Mouse (Mus musculus) MEL (cell line): ENCODE results near the gene RPS10-NUDT3. TPM values are rescaled to one million over a fixed set of nuclear protein-coding genes. Genes with fewer than 3 reads are reported as not detected.
A peak's percentile ranks its signal among the peaks of the same experiment; 100 is the strongest.

ENCODE experiments used
- DNase-seq: peaks from one replicate; pipeline ENCODE4 v3.0.0; 2011; ENCODE audit warnings: low read depth, low spot score
- H3K27ac ChIP-seq: 2 replicates; pipeline ENCODE4 v1.5.1; 2012; ENCODE audit warnings: low read depth, mild to moderate bottlenecking, control low read depth, low read length, moderate library complexity; ENCODE audit not compliant: control insufficient read depth
- H3K27me3 ChIP-seq, 2 experiments: fragments of 150-350 bp in 1 of 2; sonication (generic) in 1 of 2; 2 replicates each; pipeline ENCODE4 v1.6.1; 2012; ENCODE audit warnings: low read length in 2 of 2, mild to moderate bottlenecking in 2 of 2, improper control_type of control experiment in 1 of 2, moderate library complexity in 1 of 2; ENCODE audit not compliant: insufficient read depth in 2 of 2, control insufficient read depth in 1 of 2
- H3K36me3 ChIP-seq, 2 experiments: 2 replicates each; pipeline ENCODE4 v1.6.1; 2012 to 2014; ENCODE audit warnings: low read length in 2 of 2, improper control_type of control experiment in 1 of 2, inconsistent platforms in 1 of 2, mild to moderate bottlenecking in 1 of 2; ENCODE audit not compliant: insufficient read depth in 2 of 2, control insufficient read depth in 1 of 2
- H3K4me1 ChIP-seq, 2 experiments: fragments of 150-350 bp in 1 of 2; sonication (generic) in 1 of 2; 2 replicates each; pipeline ENCODE4 v1.6.1; 2012; ENCODE audit warnings: low read length in 2 of 2, improper control_type of control experiment in 1 of 2, mild to moderate bottlenecking in 1 of 2; ENCODE audit not compliant: insufficient read depth in 2 of 2, control insufficient read depth in 1 of 2
- H3K4me3 ChIP-seq, 2 experiments: fragments of 150-350 bp in 1 of 2; sonication (generic) in 1 of 2; 2 replicates each; pipeline ENCODE4 v1.5.1; 2012; ENCODE audit warnings: low read depth in 2 of 2, low read length in 2 of 2, mild to moderate bottlenecking in 2 of 2, moderate library complexity in 2 of 2, control low read depth in 1 of 2, improper control_type of control experiment in 1 of 2; ENCODE audit not compliant: control insufficient read depth in 1 of 2, insufficient read depth in 1 of 2
- H3K79me2 ChIP-seq: 2 replicates; pipeline ENCODE4 v1.6.1; 2012; ENCODE audit warnings: mild to moderate bottlenecking, low read length, moderate library complexity; ENCODE audit not compliant: control insufficient read depth, poor library complexity, insufficient read depth
- H3K9ac ChIP-seq: 2 replicates; pipeline ENCODE4 v1.6.1; 2012; ENCODE audit warnings: low read depth, mild to moderate bottlenecking, control low read depth, low read length, moderate library complexity; ENCODE audit not compliant: control insufficient read depth, poor library complexity, severe bottlenecking
- H3K9me3 ChIP-seq: fragments of 150-350 bp; sonication (generic); replicated peaks from 2 replicates; pipeline ENCODE4 v1.6.1; 2012; ENCODE audit warnings: mild to moderate bottlenecking, low read length, improper control_type of control experiment, moderate library complexity; ENCODE audit not compliant: insufficient read depth
- BHLHE40 ChIP-seq: IDR thresholded peaks from 2 replicates; pipeline ENCODE4 v1.6.1; 2012; ENCODE audit warnings: low read depth, mild to moderate bottlenecking, inconsistent platforms, low read length, improper control_type of control experiment, borderline replicate concordance
- CHD1 ChIP-seq: IDR thresholded peaks from 2 replicates; pipeline ENCODE4 v1.6.1; 2012; ENCODE audit warnings: low read depth, mild to moderate bottlenecking, inconsistent platforms, low read length, improper control_type of control experiment
- CHD2 ChIP-seq: IDR thresholded peaks from 2 replicates; pipeline ENCODE4 v1.6.1; 2011; ENCODE audit warnings: low read length, improper control_type of control experiment
- CTCF ChIP-seq, 3 experiments: IDR thresholded peaks in 2 of 3; conservative IDR thresholded peaks in 1 of 3; 2 replicates each; pipeline ENCODE4 v1.5.1; 2011 to 2012; ENCODE audit warnings: low read length in 3 of 3, low read depth in 2 of 3, mild to moderate bottlenecking in 2 of 3, improper control_type of control experiment in 1 of 3, inconsistent platforms in 1 of 3, mixed read lengths in 1 of 3, moderate library complexity in 1 of 3; ENCODE audit not compliant: control insufficient read depth in 1 of 3, insufficient read depth in 1 of 3, poor library complexity in 1 of 3, severe bottlenecking in 1 of 3
- E2F4 ChIP-seq: IDR thresholded peaks from 2 replicates; pipeline ENCODE4 v1.6.1; 2011; ENCODE audit warnings: low read depth, low read length, improper control_type of control experiment, borderline replicate concordance
- ELF1 ChIP-seq: IDR thresholded peaks from 2 replicates; pipeline ENCODE4 v1.6.1; 2014; ENCODE audit warnings: low read depth, mild to moderate bottlenecking, inconsistent platforms, low read length, improper control_type of control experiment, moderate library complexity
- ETS1 ChIP-seq: IDR thresholded peaks from 2 replicates; pipeline ENCODE4 v1.6.1; 2012; ENCODE audit warnings: low read depth, mild to moderate bottlenecking, inconsistent platforms, low read length, improper control_type of control experiment, moderate library complexity
- GABPA ChIP-seq: IDR thresholded peaks from 2 replicates; pipeline ENCODE4 v1.6.1; 2012; ENCODE audit warnings: low read depth, mild to moderate bottlenecking, inconsistent platforms, low read length, improper control_type of control experiment, moderate library complexity
- GATA1 ChIP-seq: IDR thresholded peaks from 2 replicates; pipeline ENCODE4 v1.6.1; 2011; ENCODE audit warnings: low read depth, low read length, improper control_type of control experiment
- KAT2A ChIP-seq: conservative IDR thresholded peaks from 2 replicates; pipeline ENCODE4 v1.6.1; 2012; ENCODE audit warnings: low read depth, low read length, improper control_type of control experiment, inconsistent platforms
- MAFK ChIP-seq: IDR thresholded peaks from 2 replicates; pipeline ENCODE4 v1.6.1; 2011; ENCODE audit warnings: low read depth, mild to moderate bottlenecking, low read length, improper control_type of control experiment, borderline replicate concordance
- MAX ChIP-seq: IDR thresholded peaks from 2 replicates; pipeline ENCODE4 v1.6.1; 2011; ENCODE audit warnings: low read length, improper control_type of control experiment
- MEF2A ChIP-seq: IDR thresholded peaks from 2 replicates; pipeline ENCODE4 v1.6.1; 2014; ENCODE audit warnings: low read depth, mild to moderate bottlenecking, inconsistent platforms, low read length, improper control_type of control experiment; ENCODE audit not compliant: poor library complexity, insufficient replicate concordance, severe bottlenecking; ENCODE audit errors: extremely low read depth
- MYB ChIP-seq: IDR thresholded peaks from 2 replicates; pipeline ENCODE4 v1.6.1; 2011; ENCODE audit warnings: mild to moderate bottlenecking, low read depth, low read length, improper control_type of control experiment
- MYC ChIP-seq: IDR thresholded peaks from 2 replicates; pipeline ENCODE4 v1.6.1; 2011; ENCODE audit warnings: low read depth, mild to moderate bottlenecking, low read length, improper control_type of control experiment, moderate library complexity
- NELFE ChIP-seq: IDR thresholded peaks from 2 replicates; pipeline ENCODE4 v1.6.1; 2011; ENCODE audit warnings: low read depth, low read length, improper control_type of control experiment
- NRF1 ChIP-seq: IDR thresholded peaks from 2 replicates; pipeline ENCODE4 v1.6.1; 2014; ENCODE audit warnings: low read depth, mild to moderate bottlenecking, inconsistent platforms, low read length, improper control_type of control experiment, moderate library complexity; ENCODE audit not compliant: poor library complexity, insufficient read depth, severe bottlenecking
- POLR2A ChIP-seq, 2 experiments: IDR thresholded peaks; 2 replicates each; pipeline ENCODE4 v1.6.1; 2011 to 2012; ENCODE audit warnings: low read length in 2 of 2, mild to moderate bottlenecking in 2 of 2, control low read depth in 1 of 2, improper control_type of control experiment in 1 of 2, low read depth in 1 of 2, moderate library complexity in 1 of 2; ENCODE audit not compliant: control insufficient read depth in 1 of 2, insufficient read depth in 1 of 2, poor library complexity in 1 of 2
- POLR2AphosphoS5 ChIP-seq: IDR thresholded peaks from 2 replicates; pipeline ENCODE4 v1.6.1; 2012; ENCODE audit warnings: low read depth, borderline replicate concordance, mild to moderate bottlenecking, inconsistent platforms, low read length, moderate library complexity, mixed read lengths
- RAD21 ChIP-seq: IDR thresholded peaks from 2 replicates; pipeline ENCODE4 v1.6.1; 2011; ENCODE audit warnings: mild to moderate bottlenecking, low read depth, low read length, improper control_type of control experiment
- RCOR1 ChIP-seq: IDR thresholded peaks from 2 replicates; pipeline ENCODE4 v1.6.1; 2012; ENCODE audit warnings: low read depth, mild to moderate bottlenecking, inconsistent platforms, low read length, improper control_type of control experiment
- SIN3A ChIP-seq: IDR thresholded peaks from 2 replicates; pipeline ENCODE4 v1.6.1; 2012; ENCODE audit warnings: low read length, improper control_type of control experiment, inconsistent platforms
- SMC3 ChIP-seq: IDR thresholded peaks from 2 replicates; pipeline ENCODE4 v1.6.1; 2011; ENCODE audit warnings: low read depth, low read length, improper control_type of control experiment
- TBP ChIP-seq: IDR thresholded peaks from 2 replicates; pipeline ENCODE4 v1.8.0; 2011; ENCODE audit warnings: low read depth, low read length, improper control_type of control experiment
- TCF12 ChIP-seq: IDR thresholded peaks from 2 replicates; pipeline ENCODE4 v1.6.1; 2014; ENCODE audit warnings: low read depth, mild to moderate bottlenecking, inconsistent platforms, low read length, improper control_type of control experiment, moderate library complexity
- USF2 ChIP-seq, 2 experiments: IDR thresholded peaks; 2 replicates each; pipeline ENCODE4 v1.6.1; 2011 to 2012; ENCODE audit warnings: improper control_type of control experiment in 2 of 2, low read length in 2 of 2, borderline replicate concordance in 1 of 2, inconsistent platforms in 1 of 2, low read depth in 1 of 2, mild to moderate bottlenecking in 1 of 2; ENCODE audit not compliant: insufficient read depth in 1 of 2
- ZC3H11A ChIP-seq: IDR thresholded peaks from 2 replicates; pipeline ENCODE4 v1.6.1; 2012; ENCODE audit warnings: low read depth, mild to moderate bottlenecking, inconsistent platforms, low read length, improper control_type of control experiment
- ZKSCAN1 ChIP-seq: IDR thresholded peaks from 2 replicates; pipeline ENCODE4 v1.6.1; 2012; ENCODE audit warnings: low read depth, mild to moderate bottlenecking, inconsistent platforms, low read length, improper control_type of control experiment, moderate library complexity
- ZMIZ1 ChIP-seq: IDR thresholded peaks from 2 replicates; pipeline ENCODE4 v1.6.1; 2012; ENCODE audit warnings: low read depth, mild to moderate bottlenecking, inconsistent platforms, low read length, improper control_type of control experiment, moderate library complexity
- polyA plus RNA-seq, 2 experiments: library from polyadenylated mRNA; stranded (reverse) in 1 of 2; unstranded in 1 of 2; fragments of >175 nt in 1 of 2; fragments of >200 nt in 1 of 2; gene quantifications; 2 replicates each; pipeline versions ENCODE4 v1.2.1 to v1.2.4; 2012; ENCODE audit warnings: low replicate concordance in 2 of 2, low read depth in 1 of 2; ENCODE audit not compliant: insufficient read length in 2 of 2, insufficient read depth in 1 of 2, missing spikeins in 1 of 2
- total RNA-seq: library from RNA; depleted of rRNA; stranded (reverse); fragments of 300-350 nt; gene quantifications from 2 replicates; pipeline ENCODE4 v1.2.3, GENCODE M21; 2012

Gene RPS10-NUDT3
- total and polyA plus RNA-seq, 3 experiments: 37.3 TPM; not detected in 2

DNA sequence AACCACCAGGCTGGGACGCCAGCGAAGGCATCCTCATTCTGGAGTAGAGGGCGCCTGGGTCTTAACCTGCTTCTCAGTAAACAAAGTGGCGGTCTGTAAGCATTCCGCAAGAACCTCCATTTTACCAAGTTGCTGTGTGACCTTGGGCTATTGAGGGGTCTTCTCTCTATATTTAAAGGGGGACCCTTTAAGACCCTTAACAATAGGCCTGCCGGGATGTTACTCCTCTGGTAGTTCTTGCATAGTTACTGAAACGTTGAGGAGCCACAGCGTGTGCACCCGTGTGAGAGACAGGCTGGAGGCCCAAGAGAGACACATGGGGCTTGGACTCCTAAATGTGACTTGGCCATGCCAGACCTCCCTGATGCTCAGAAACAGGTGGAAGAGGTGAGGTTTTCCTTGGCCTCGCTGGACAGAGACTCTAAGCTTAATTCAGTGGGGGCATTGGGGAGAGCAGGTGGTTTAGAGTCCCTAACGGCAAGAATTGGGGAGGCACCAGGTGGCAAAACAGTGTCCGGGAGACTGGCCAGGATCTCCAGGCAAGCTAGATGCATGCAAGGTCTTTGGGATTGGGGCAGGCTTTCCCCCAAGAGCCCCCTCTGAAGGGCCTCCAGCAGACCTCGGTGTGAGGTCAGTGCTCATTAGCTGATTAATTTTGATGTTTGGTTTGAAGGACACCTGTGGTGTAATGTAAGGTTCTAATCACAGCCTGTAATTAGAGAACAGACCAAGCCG is 76.9 kb downstream of the RPS10-NUDT3 start:
- peaks cover 2 to 27% of the 10 kb centered on the region in 2 experiments for H3K4me1 ChIP-seq
- no peak for TF ChIP-seq GABPA
- no peak for TF ChIP-seq RAD21
- TF ChIP-seq MAX: no peak
- no peak for TF ChIP-seq BHLHE40
- no peak for TF ChIP-seq ELF1
- TF ChIP-seq CTCF (IDR thresholded peaks at IDR 0.05 in 2 of 3, conservative IDR thresholded peaks at IDR 0.05 in 1 of 3; ENCODE audit: control insufficient read depth in 1 of 3, insufficient read depth in 1 of 3, low read depth in 2 of 3, low read length in 3 of 3, poor library complexity in 1 of 3, severe bottlenecking in 1 of 3): no peak
- TF ChIP-seq SIN3A: peak; percentile 53; the same call in 1 of the 2 replicates
- TF ChIP-seq ETS1: no peak
- no peak for TF ChIP-seq ZKSCAN1
- TF ChIP-seq RCOR1: no peak
- no peak for TF ChIP-seq NELFE
- no peak for TF ChIP-seq TBP
- no peak for TF ChIP-seq MYB
- TF ChIP-seq USF2 (IDR thresholded peaks at IDR 0.05; ENCODE audit: borderline replicate concordance in 1 of 2, insufficient read depth in 1 of 2, low read depth in 1 of 2, low read length in 2 of 2): no peak
- no peak; the same call in 1 of the 2 replicates for TF ChIP-seq MYC
- 0 out of 2 replicates have a peak, but pooled peaks have one; percentile 18 for TF ChIP-seq E2F4
- no peak for TF ChIP-seq ZMIZ1

GRCm38 (mm10) chr17:27557181-27557926 is 77.7 kb downstream of the RPS10-NUDT3 start:
- Histone ChIP-seq H3K9ac (peak overlapping the region; percentile 99), H3K4me3 (peak overlapping the region; percentile 61 to 95), H3K27me3 (no peaks in the 10 kb centered on the region), H3K27ac (peak overlapping the region; percentile 91), H3K4me1 (peaks cover 2 to 30% of the 10 kb centered on the region in 2 experiments), H3K36me3 (peaks cover 5 to 21% of the 10 kb centered on the region in 2 experiments), H3K9me3 (no peaks in the 10 kb centered on the region), H3K79me2 (peaks cover 53% of the 10 kb centered on the region)
- peak; percentile 91 for DNase-seq
- TF ChIP-seq NELFE (no peak), GATA1 (no peak), SMC3 (no peak), MAFK (no peak), NRF1 (no peak), KAT2A (no peak), ZKSCAN1 (no peak), TCF12 (no peak), MYB (no peak), CHD2 (no peak), CHD1 (no peak), RCOR1 (no peak), POLR2AphosphoS5 (no peak), ZC3H11A (no peak), MEF2A (no peak), POLR2A (IDR thresholded peaks at IDR 0.05; ENCODE audit: control insufficient read depth in 1 of 2, insufficient read depth in 1 of 2, low read depth in 1 of 2, low read length in 2 of 2, poor library complexity in 1 of 2) (peak in 1 of 2 experiments; percentile 46; a peak in 1 of 4 replicates), SIN3A (peak; percentile 79)

More for the DNA sequence above, 76.9 kb downstream of the RPS10-NUDT3 start:
- H3K4me3 ChIP-seq: peak overlapping the region; percentile 61 to 95
- H3K27me3 ChIP-seq: no peaks in the 10 kb centered on the region
- DNase-seq: peak; percentile 61
- no peaks in the 10 kb centered on the region for H3K9me3 ChIP-seq
- H3K36me3 ChIP-seq: peaks cover 5 to 21% of the 10 kb centered on the region in 2 experiments
- peaks cover 53% of the 10 kb centered on the region for H3K79me2 ChIP-seq
- H3K9ac ChIP-seq: peak overlapping the region; percentile 99
- H3K27ac ChIP-seq: peak overlapping the region; percentile 91
